Mouse (Mus musculus) frontal cortex, postnatal 36 days (tissue): ENCODE data around the gene Kif23.

ENCODE experiments used
- DNase-seq, 2 experiments: peaks; one replicate each; pipeline ENCODE4 v3.0.0; 2022; ENCODE audit warnings: low spot score in 2 of 2

Kif23 gene

GRCm38 (mm10) chr9:61906912-61907311 lies 39.7 kb downstream of the Kif23 start:
- peak in 1 of 2 experiments; percentile 23 for DNase-seq

DNA sequence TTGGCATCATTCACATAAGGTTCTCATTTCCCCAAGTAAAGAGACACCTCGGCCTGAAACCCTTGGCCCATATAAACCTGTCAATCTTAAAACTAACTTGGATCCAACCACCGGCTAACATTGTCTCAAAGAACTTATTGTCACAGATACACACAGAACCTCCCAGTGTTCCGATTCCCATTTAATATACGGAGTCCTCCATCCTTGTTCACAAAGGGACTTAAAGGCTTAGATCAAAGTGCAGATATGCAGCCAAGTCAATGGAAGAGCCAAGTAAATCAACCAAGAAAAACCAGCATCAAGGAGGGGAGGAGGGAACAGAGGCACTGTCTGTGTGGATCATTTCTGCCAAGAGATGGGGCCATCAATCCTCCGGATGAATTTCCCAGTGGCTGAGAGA lies 41.0 kb downstream of the Kif23 start:
- DNase-seq: no peak

DNA sequence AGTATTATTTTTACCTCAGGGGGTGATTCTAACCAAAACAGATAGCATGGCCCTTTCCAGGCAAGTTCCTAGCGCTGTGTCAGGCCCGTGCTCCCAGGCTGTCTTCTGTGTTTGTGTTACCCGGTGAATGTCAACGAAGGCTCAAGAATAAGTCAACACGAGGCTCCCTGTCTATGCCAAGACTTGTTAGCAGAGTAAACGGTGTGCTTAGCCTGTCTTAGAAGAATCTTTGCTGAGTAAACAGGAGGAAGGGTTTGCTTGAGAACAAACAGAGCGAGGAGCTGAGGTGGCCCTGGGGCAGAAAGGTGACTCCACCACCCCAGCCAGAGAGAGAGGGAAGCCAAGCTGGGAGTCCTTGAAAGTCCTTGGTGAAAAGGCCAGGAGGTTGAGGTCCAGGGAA lies 42.4 kb downstream of the Kif23 start:
- DNase-seq: no peak

DNA sequence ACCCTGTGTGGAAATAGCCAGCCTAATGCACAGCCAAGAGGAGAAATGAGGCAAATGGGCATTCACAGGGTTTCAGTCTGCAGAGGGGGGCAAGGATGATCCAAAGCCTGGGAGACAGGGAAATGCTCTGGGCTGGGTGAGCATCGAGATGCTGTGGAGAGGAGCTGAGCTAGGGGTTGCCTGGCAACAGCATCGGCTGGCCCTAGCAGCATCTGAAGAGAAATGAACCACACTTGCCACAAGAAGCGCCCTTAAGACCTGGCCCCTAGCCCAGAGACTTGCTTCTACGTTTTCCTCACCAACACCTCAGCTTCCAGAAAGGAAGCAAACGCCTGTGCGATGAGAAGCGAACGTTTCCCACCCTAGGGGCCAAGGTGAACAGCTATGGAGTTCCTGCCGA lies 44.1 kb downstream of the Kif23 start:
- DNase-seq: peak in 1 of 2 experiments; percentile 26

DNA sequence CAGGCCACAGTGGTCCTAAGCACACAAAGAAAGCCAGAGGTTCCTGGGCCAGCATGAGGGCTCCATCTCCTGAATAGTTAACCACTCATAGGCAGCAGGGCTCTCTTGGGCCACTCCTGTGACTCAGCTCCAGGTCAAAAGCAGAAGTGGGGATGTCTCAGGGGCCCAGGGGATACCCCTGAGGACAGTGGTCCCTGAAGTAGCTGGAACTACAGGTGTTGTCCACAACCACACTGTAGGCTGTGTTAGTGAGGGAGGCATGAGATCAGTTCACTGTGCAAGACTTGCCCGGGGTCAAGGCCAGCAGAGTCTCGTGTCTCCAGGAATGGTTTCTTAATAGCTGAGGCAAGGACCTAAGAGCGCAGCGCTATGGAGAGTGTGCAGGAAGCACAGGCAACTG lies 45.0 kb downstream of the Kif23 start:
- DNase-seq: no peak

DNA sequence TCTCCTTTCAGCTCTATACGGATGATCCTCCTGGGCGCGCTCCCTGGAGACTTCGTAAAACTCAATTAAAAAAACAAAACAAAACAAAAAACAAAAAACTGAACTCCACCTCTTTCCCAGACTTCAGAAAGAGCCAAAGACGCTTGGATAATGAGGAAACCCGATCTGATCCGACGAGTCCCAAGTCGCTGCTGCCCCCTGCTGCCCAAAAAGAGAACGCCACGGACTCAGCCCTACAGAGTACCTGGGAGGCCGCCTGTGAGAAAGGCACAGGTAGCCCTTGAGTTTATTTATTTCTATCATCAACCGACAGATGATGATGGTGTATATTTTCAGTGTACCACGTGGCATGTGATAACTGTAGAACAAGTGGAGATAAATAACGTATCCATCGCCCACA lies 46.8 kb downstream of the Kif23 start:
- DNase-seq: peak; percentile 89 to 92

- DNase-seq: peak; percentile 85 to 86
Measured at GRCm38 (mm10) chr9:61898401-61898800, 48.2 kb downstream of the Kif23 start.

GRCm38 (mm10) chr9:61895014-61895413 lies 51.6 kb downstream of the Kif23 start:
- no peak for DNase-seq

DNA sequence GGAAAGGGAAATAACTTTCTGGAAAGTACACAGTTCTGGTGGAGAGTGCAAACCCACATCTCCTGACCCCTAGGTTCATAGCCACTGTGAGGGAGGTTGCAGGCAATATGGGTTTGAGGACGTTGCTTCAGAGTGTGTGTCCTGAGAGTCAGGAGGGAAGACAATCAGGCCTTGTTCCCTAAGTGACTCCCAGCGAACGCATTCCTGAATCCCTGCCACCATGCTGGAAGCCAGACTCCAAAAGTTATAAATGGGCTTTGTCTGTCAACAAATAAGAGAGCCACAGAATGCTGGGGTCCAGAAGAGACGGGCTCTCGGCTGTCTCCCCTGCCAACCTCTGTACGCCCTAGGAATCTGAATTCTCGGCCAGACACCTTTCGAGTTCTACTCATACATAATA lies 56.7 kb downstream of the Kif23 start:
- no peak for DNase-seq

DNA sequence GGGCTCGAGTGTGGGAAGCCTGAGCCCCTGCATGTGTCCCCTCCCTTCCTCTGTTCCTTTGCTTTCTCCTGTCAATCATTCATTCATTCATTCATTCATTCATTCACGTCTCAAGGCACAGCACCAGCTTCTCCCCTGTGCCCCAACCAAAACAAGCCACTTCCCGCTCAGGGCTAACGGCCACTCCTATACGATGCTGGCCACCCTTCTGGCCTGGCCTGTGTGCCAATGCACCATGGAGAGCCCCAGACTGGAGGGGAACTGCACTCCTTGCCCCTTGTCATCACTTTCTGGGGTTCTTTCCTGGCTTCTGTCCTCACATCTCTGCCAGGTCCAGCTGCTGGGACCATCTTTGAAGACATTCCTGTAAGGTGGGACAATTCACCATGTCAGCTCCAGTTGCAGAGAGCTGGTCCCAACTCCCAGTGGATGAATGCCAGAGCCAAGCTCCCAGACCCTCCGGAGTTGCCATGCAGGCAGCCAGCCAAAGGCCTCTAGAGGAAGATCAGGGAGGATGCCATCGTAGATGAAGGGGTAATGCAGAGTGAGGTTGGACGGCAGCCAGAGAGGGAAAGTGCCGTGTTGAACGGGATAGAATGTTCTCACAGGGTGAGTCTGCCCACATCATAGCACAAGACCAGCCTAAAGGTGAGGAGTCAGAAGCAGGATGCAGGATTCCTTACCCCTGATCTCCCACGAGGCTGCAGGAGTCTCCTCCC lies 58.8 kb downstream of the Kif23 start:
- no peak for DNase-seq

GRCm38 (mm10) chr9:61885964-61886363 lies 60.6 kb downstream of the Kif23 start:
- no peak for DNase-seq

GRCm38 (mm10) chr9:61884936-61885335 lies 61.6 kb downstream of the Kif23 start:
- DNase-seq: no peak

GRCm38 (mm10) chr9:61884375-61884774 lies 62.2 kb downstream of the Kif23 start:
- no peak for DNase-seq

DNA sequence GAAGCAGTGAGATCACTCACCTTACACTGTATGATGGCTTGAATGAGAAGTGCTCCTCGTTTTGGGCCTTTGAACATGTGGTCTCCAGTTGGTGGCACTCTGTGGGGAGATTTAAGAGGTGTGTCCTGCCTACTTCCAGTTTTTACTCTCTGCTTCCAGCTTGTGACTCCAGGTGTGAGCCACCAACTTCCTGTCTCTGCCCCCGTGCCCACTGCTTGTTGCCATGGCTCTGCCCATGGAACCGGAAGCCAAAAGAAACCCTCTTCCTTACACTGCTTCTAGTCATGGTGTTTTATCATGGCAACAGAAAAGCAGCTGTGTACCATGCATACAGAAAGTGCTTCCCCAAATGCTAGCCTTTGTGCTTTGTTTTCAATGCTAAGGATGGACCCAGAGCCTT lies 64.4 kb downstream of the Kif23 start:
- DNase-seq: no peak

GRCm38 (mm10) chr9:61878889-61879288 lies 67.7 kb downstream of the Kif23 start:
- peak; percentile 67 to 78 for DNase-seq

DNA sequence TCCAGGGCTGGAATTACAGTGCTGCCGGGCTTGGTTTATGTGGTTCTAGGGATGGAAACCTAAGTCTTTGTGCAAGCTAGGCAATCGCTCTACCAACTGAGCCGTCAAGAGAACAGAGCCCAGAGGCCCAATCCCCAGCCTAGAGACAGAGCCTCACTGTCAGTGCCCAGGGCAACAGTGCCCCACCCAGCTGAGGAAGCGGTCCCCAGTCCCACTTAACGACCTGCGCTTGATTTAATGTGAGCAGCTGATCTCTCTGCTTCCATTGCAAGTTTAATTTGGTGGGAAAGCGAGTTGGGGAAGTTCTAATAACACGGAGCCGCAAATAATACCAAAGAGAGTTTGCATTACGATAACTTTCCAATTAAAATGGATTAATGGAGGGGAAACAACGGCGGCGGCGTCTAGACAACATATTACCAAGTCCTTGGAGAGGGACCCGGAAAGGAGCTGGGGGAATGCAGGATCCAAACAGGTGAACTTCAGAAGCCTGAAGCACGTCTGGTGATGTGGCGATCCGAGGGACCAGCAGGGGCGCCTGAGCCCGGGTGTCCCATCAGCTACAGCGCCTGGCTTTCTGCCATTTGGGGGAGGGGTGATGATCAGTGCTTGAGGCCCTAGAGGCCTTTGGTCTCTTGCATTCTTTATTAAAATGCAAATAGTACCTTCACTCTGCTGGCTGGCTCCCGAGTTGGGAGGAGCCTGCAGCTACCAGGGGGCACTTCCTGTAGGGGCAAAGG lies 69.0 kb downstream of the Kif23 start:
- DNase-seq: no peak

DNA sequence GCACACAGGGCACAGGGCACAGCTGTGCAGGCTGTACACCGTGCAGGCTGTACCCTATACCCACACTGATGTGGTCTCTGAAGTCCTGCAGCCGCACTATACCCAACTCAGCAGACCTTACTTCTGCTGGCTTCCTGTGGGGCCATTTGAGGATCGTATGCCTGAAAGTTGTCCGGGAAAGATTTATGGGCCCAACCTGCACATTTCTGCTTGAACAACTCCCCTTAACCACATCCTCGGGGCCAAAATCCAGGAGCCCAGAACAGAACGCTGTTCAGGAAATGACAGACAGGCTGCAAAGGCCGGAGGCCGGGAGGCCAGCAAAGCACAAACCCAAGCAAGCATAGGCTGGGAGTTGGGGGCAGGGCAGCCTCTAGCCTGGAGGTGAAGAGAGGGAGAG lies 73.2 kb downstream of the Kif23 start:
- DNase-seq: no peak

GRCm38 (mm10) chr9:61872246-61872941 lies 74.2 kb downstream of the Kif23 start:
- DNase-seq: peak in 1 of 2 experiments; percentile 33

GRCm38 (mm10) chr9:61871839-61872238 lies 74.7 kb downstream of the Kif23 start:
- no peak for DNase-seq

DNA sequence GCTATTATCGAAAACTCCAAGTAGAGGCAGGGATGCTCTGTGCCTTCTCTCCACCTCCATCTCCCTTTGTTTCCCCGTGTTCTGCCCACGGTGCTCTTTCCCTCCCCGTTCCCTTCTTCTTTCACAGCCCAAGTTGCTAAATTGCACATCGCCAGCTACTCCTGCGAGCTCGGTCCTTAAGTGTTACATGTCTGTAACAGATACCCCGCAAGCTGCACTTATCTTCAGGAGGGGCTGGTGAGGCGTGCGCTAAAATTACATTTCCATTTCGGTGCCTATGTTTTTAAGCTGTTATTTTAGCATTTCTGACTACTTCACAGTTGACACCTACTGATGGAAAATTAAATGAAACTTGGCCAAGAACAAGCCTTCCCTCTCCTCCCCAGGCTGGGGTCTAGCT lies 78.9 kb downstream of the Kif23 start:
- peak; percentile 36 to 66 for DNase-seq
